ENCODE assay signal across 35 mouse cellular contexts in genomic region chr12:104175636-104176035, GRCm38 (mm10). TPM values are rescaled to one million over a fixed set of nuclear protein-coding genes. Genes with fewer than 3 reads are reported as not detected.
A peak's percentile ranks its signal among the peaks of the same experiment; 100 is the strongest.
DNase-seq lines count a peak whose midpoint lies in the region; ATAC-seq and TF ChIP-seq lines count a peak whose summit lies in the region.
"Had no signal": no experiment of that assay in that cellular context is flagged by ENCODE, and none has a peak within 500 bp of the region (broad histone marks: within the 10 kb centered on the region; RNA-seq: fewer than 3 reads in every experiment).

No protein-coding gene starts in this region.

- ATAC-seq in lung, postnatal 0 days, result no peak
- ATAC-seq: CD4-positive, CD25-positive, alpha-beta regulatory T cell, adult 4 months; forebrain, embryonic 14.5 days; forebrain, postnatal 0 days had no signal

- H3K79me2 ChIP-seq in macrophage (ENCODE audit: inconsistent target), result no peaks in the 10 kb centered on the region

- no peaks in the 10 kb centered on the region for H3K27me3 ChIP-seq in lung, postnatal 0 days (replicated peaks; ENCODE audit: insufficient read depth, low read length)
- H3K27me3 ChIP-seq: embryonic facial prominence, embryonic 13.5 days; hindbrain, embryonic 12.5 days; hindbrain, embryonic 15.5 days had no signal

- H3K36me3 ChIP-seq in lung, postnatal 0 days (ENCODE audit: insufficient read depth, low read length), result no peaks in the 10 kb centered on the region
- H3K36me3 ChIP-seq in macrophage (ENCODE audit: inconsistent target), result no peaks in the 10 kb centered on the region
- H3K36me3 ChIP-seq: embryonic facial prominence, embryonic 10.5 days; embryonic facial prominence, embryonic 13.5 days; hindbrain, embryonic 12.5 days; hindbrain, embryonic 15.5 days had no signal

- no peak overlapping the region for H3K27ac ChIP-seq in lung, postnatal 0 days (ENCODE audit: low read length)
- H3K27ac ChIP-seq in macrophage, result peak overlapping the region; percentile 5; the same call in 1 of the 2 replicates
- H3K27ac ChIP-seq: embryonic facial prominence, embryonic 10.5 days; embryonic facial prominence, embryonic 13.5 days; hindbrain, embryonic 12.5 days; hindbrain, embryonic 15.5 days had no signal

- no peak overlapping the region for H3K9ac ChIP-seq in lung, postnatal 0 days (replicated peaks; ENCODE audit: low read depth)
- H3K9ac ChIP-seq: embryonic facial prominence, embryonic 13.5 days; forebrain, postnatal 0 days; hindbrain, embryonic 12.5 days; hindbrain, embryonic 15.5 days had no signal

- TF ChIP-seq EP300 in lung, postnatal 0 days (IDR thresholded peaks at IDR 0.05), result no peak

- no peak overlapping the region for H3K4me3 ChIP-seq in lung, postnatal 0 days (ENCODE audit: low read depth, low read length)
- H3K4me3 ChIP-seq in macrophage (ENCODE audit: inconsistent target), result no peak overlapping the region
- H3K4me3 ChIP-seq: embryonic facial prominence, embryonic 10.5 days; embryonic facial prominence, embryonic 13.5 days; erythroblast, embryonic 14.5 days; hindbrain, embryonic 12.5 days; hindbrain, embryonic 15.5 days had no signal

- H3K4me2 ChIP-seq in lung, postnatal 0 days (replicated peaks; ENCODE audit: low read depth, low read length), result no peak overlapping the region
- H3K4me2 ChIP-seq: embryonic facial prominence, embryonic 13.5 days; heart, embryonic 11.5 days; hindbrain, embryonic 12.5 days; hindbrain, embryonic 15.5 days had no signal

- DNase-seq in embryo, embryonic 10.5 days (ENCODE audit: low spot score), result peak; percentile 3
- DNase-seq in embryo, embryonic 11 days, result no peak
- peak; percentile 13 for DNase-seq in layer of hippocampus, adult 9-11 months
- no peak for DNase-seq in layer of hippocampus, adult 8-10 months (ENCODE audit: low spot score in 2 of 2)
- peak; percentile 27 for DNase-seq in lung, postnatal 0 days (ENCODE audit: low spot score)
- DNase-seq in lung, postnatal 14 days, result no peak
- DNase-seq in urinary bladder, adult 18-20 months (ENCODE audit: low spot score in 2 of 2), result no peak
- DNase-seq: adrenal gland, postnatal 10 days; cerebellum, adult 11 months; cerebellum, adult 2 months; cerebellum, adult 9-11 months; cerebellum, postnatal 25 days; forebrain, postnatal 0 days; gastrocnemius, postnatal 36 days had no signal

- H3K9me3 ChIP-seq in lung, postnatal 0 days (ENCODE audit: low read length), result no peaks in the 10 kb centered on the region
- H3K9me3 ChIP-seq: embryonic facial prominence, embryonic 10.5 days; embryonic facial prominence, embryonic 13.5 days; hindbrain, embryonic 12.5 days; hindbrain, embryonic 15.5 days had no signal

- 72% methylated on average over 3 of the region's 3 CpGs for WGBS in lung, postnatal 0 days
- 85% methylated on average over 3 of the region's 3 CpGs for WGBS in macrophage (ENCODE audit: missing documents)

- no peaks in the 10 kb centered on the region for H3K4me1 ChIP-seq in lung, postnatal 0 days (ENCODE audit: insufficient read depth, low read depth, low read length)
- H3K4me1 ChIP-seq: embryonic facial prominence, embryonic 10.5 days; embryonic facial prominence, embryonic 13.5 days; hindbrain, embryonic 12.5 days; hindbrain, embryonic 15.5 days had no signal

- TF ChIP-seq CTCF in lung, postnatal 0 days (IDR thresholded peaks at IDR 0.05), result no peak

RNA-seq across cellular contexts. Expression of gene Serpina3c, which starts 22.0 kb away (rescaled TPM):
- total RNA-seq in layer of hippocampus, adult 8-10 months (2022), result under 1 TPM; 0.20 to 0.59 (median 0.37) TPM
- 4.3 and 5.6 TPM in 2 replicates for polyA plus RNA-seq in lung, postnatal 0 days (2015; fragmentation: Nextera tagmentation; extraction: Ambion mirVana)
- not detected for total RNA-seq in macrophage (2018; cell fraction: chromatin; rRNA removed)
- total RNA-seq in macrophage (2018; cell fraction: cytosol; rRNA removed), result under 1 TPM in 6 of 26 experiments, not detected in 20; 0.04 to 0.10 (median 0.06) TPM
- not detected for total RNA-seq in macrophage (2018; cell fraction: nucleus; rRNA removed)
- polyA plus RNA-seq in macrophage (2018), result not detected in 3 replicates
- total RNA-seq: common myeloid progenitor, adult 5-6 weeks; forebrain, postnatal 0 days; granulocyte monocyte progenitor cell, adult 5-6 weeks; hematopoietic stem cell, adult 5-6 weeks; MEL had no signal
- polyA plus RNA-seq: C2C12; CD4-positive, CD25-positive, alpha-beta regulatory T cell, adult 4 months; embryonic facial prominence, embryonic 10.5 days; embryonic facial prominence, embryonic 13.5 days; erythroblast, embryonic 14.5 days; forebrain, embryonic 14.5 days; forebrain, postnatal 0 days; heart, embryonic 11.5 days; heart, embryonic 14.5 days; hindbrain, embryonic 12.5 days; hindbrain, embryonic 15.5 days; intestine, embryonic 14.5 days had no signal

RNA-seq across cellular contexts. Expression of gene Serpina3f, which starts 38.7 kb away (rescaled TPM):
- total RNA-seq in layer of hippocampus, adult 8-10 months (2022), result under 1 TPM in 1 of 4 experiments, not detected in 3; 0.34 TPM
- 0.99 and 1.8 TPM in 2 replicates for polyA plus RNA-seq in lung, postnatal 0 days (2015; fragmentation: Nextera tagmentation; extraction: Ambion mirVana)
- 1 to 10 TPM in 3 of 26 experiments, under 1 TPM in 7, not detected in 16; 0.40 to 5.2 (median 0.92) TPM for total RNA-seq in macrophage (2018; cell fraction: chromatin; rRNA removed)
- 10 to 100 TPM in 1 of 26 experiments, 1 to 10 TPM in 13, under 1 TPM in 12; 0.13 to 10.2 (median 3.1) TPM for total RNA-seq in macrophage (2018; cell fraction: cytosol; rRNA removed)
- total RNA-seq in macrophage (2018; cell fraction: nucleus; rRNA removed), result 1 to 10 TPM in 14 of 26 experiments, under 1 TPM in 4, not detected in 8; 0.30 to 5.5 (median 2.2) TPM
- 0.31 to 2.0 TPM (median 0.44 TPM) in 3 replicates for polyA plus RNA-seq in macrophage (2018)
- total RNA-seq: forebrain, postnatal 0 days; gastrocnemius, adult 8-10 months; gastrocnemius, postnatal 36 days; heart, adult 8-10 months; MEL had no signal
- polyA plus RNA-seq: C2C12; cerebellum, adult 2 months; embryonic facial prominence, embryonic 13.5 days; erythroblast, embryonic 14.5 days; frontal cortex, adult 2 months; heart, embryonic 11.5 days; heart, embryonic 14.5 days had no signal

RNA-seq across cellular contexts. Expression of gene Serpina3b, which starts 47.8 kb away (rescaled TPM):
- not detected for total RNA-seq in layer of hippocampus, adult 8-10 months (2022)
- polyA plus RNA-seq in lung, postnatal 0 days (2015; fragmentation: Nextera tagmentation; extraction: Ambion mirVana), result not detected in 2 replicates
- total RNA-seq in macrophage (2018; cell fraction: chromatin; rRNA removed), result not detected
- not detected for total RNA-seq in macrophage (2018; cell fraction: cytosol; rRNA removed)
- not detected for total RNA-seq in macrophage (2018; cell fraction: nucleus; rRNA removed)
- polyA plus RNA-seq in macrophage (2018), result 0.14 TPM in 1 of 3 replicates, not detected in the others
- total RNA-seq: forebrain, postnatal 0 days; gastrocnemius, adult 8-10 months; gastrocnemius, postnatal 36 days; granulocyte monocyte progenitor cell, adult 5-6 weeks; heart, adult 8-10 months; heart, postnatal 25 days; hematopoietic stem cell, adult 5-6 weeks; MEL had no signal
- polyA plus RNA-seq: C2C12; CD4-positive, CD25-positive, alpha-beta regulatory T cell, adult 4 months; cerebellum, adult 2 months; embryonic facial prominence, embryonic 10.5 days; embryonic facial prominence, embryonic 13.5 days; erythroblast, embryonic 14.5 days; forebrain, embryonic 14.5 days; forebrain, postnatal 0 days; frontal cortex, adult 2 months; heart, embryonic 14.5 days; heart, postnatal 0 days; hindbrain, embryonic 12.5 days; hindbrain, embryonic 15.5 days; intestine, embryonic 14.5 days had no signal

Comparison
In these comparisons a context has a peak if more than half of its experiments do, and no peak if none do; other contexts are left out.
1. DNase-seq: peak in embryo, embryonic 10.5 days (single experiment), layer of hippocampus, adult 9-11 months (single experiment) and lung, postnatal 0 days (single experiment); none in embryo, embryonic 11 days (single experiment), layer of hippocampus, adult 8-10 months (0 of 2), lung, postnatal 14 days (single experiment) and urinary bladder, adult 18-20 months (0 of 2).